Mouse (Mus musculus) spleen, adult 2 months (tissue): ENCODE data around the gene Lmx1a.

Experiments
- CTCF ChIP-seq: fragments of 200-500 bp; IDR thresholded peaks from 2 replicates; pipeline ENCODE4 v1.5.1; 2011; ENCODE audit warnings: mild to moderate bottlenecking, inconsistent platforms; ENCODE audit not compliant: insufficient read depth, insufficient read length, insufficient replicate concordance; ENCODE audit errors: extremely low read depth
- POLR2A ChIP-seq: fragments of 200-500 bp; IDR thresholded peaks from 2 replicates; pipeline ENCODE4 v1.6.1; 2011; ENCODE audit warnings: low read depth, low read length, inconsistent platforms

DNA sequence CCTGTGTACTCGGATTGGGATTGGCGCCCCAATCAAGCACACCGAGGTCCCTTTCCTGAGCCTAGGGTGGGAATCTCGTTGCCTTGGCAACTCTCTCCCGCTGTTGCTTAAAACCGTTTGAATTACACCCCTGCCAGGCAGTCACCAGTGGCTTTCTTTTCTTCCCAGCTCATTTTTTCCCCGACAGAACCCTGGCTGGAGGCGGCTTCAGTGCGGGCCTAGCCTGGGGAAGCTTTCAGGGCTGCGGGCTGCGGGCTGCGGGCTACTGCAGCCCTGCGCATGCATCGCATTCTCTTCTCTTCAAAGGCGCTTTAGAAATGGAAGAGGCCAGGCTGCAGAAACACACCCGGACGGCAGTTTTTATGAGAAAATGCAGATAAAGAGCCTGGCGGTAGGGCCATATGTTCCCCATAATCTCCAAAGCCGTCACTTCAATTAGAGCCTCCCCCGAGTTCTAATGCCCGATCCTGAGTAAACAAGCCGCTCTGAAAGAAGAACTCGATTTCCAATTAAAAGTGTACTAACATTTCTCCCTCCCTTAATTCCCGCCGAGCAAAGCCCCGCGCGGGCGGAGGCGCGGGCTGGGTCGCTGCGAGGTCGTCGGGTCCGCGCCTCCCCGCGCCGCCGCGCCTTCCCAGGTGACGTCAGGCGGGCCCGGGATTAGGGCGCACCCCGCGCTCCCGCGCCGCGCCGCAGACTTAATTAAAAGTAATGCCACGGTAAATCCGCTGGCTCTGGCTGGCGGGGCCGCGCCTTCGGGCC is 113.7 kb downstream of the Lmx1a start:
- no peak for TF ChIP-seq CTCF
- TF ChIP-seq POLR2A: no peak
